Mouse (Mus musculus) stomach, postnatal 0 days (tissue): ENCODE measurements at regions not wholly inside any gene's neighbourhood (a gene's known extent, or its start where the extent isn't known, plus 50 kb on each side); places are given as distances from the start of the nearest gene placed in this dataset.

ENCODE experiments used
- CTCF ChIP-seq: IDR thresholded peaks from 2 replicates; pipeline ENCODE4 v1.5.1; 2016; ENCODE audit warnings: antibody characterized with exemption, low read depth, mild to moderate bottlenecking, moderate library complexity
- EP300 ChIP-seq: optimal IDR thresholded peaks from 2 replicates; pipeline ENCODE3; 2016; ENCODE audit warnings: antibody characterized with exemption

GRCm38 (mm10) chr13:53586771-53587170, 113.9 kb upstream of the Msx2 start:
- TF ChIP-seq EP300 (no peak), CTCF (no peak)
